Mouse (Mus musculus): Measurements from ENCODE around the gene Dpp4.

GRCm38 (mm10) chr2:62362211-62362610, 49.8 kb downstream of the Dpp4 start:
- no peak for TF ChIP-seq CTCF (IDR thresholded peaks at IDR 0.05)
- TF ChIP-seq EP300 (IDR thresholded peaks at IDR 0.05): no peak
